Mouse (Mus musculus): ENCODE data around the gene Klhl33. TPM values are rescaled to one million over a fixed set of nuclear protein-coding genes. Genes with fewer than 3 reads are reported as not detected.

The Klhl33 gene
- polyA plus RNA-seq, 1 experiment from 2014 or later: 0.33 TPM

DNA sequence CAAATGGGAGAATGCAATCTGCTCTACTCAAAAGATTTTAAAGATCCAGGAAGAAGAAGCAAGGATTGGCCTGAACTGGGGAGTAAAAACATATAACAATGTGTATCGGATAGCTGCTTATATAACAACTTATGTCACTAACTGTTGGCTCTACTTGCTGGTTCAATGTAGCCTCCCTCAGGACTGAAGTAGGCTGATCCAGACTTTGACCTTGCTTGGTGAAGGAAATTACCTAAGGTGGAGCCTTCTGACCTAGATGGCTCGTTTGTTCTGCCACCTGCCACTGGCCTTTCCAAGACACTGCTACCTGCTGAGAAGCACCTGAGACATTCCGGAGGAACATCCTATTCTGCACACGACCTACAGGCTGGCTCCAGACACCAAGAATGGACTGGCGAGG lies 41.5 kb downstream of the Klhl33 start:
- 82% methylated on average over 5 of the region's 5 CpGs for WGBS
- Histone ChIP-seq H3K4me3 (ENCODE audit: low read depth, low read length) (no peak overlapping the region), H3K9ac (ENCODE audit: low read length) (no peak overlapping the region), H3K4me2 (replicated peaks; ENCODE audit: low read depth) (no peak overlapping the region), H3K36me3 (ENCODE audit: control insufficient read depth, insufficient read depth, low read length) (peaks cover 18% of the 10 kb centered on the region), H3K9me3 (ENCODE audit: control insufficient read depth, low read length) (no peaks in the 10 kb centered on the region), H3K27ac (replicated peaks) (no peak overlapping the region), H3K27me3 (ENCODE audit: control insufficient read depth, insufficient read depth, low read length) (no peaks in the 10 kb centered on the region), H3K4me1 (replicated peaks; ENCODE audit: control insufficient read depth, insufficient read depth) (no peaks in the 10 kb centered on the region)
- no peak for DNase-seq (ENCODE audit: low spot score)
- TF ChIP-seq CTCF (IDR thresholded peaks at IDR 0.05; ENCODE audit: low read depth) (no peak), EP300 (optimal IDR thresholded peaks at IDR 0.05) (no peak)
- no peak for ATAC-seq (ENCODE audit: low FRiP score, low TSS enrichment)

Other genes with a start within 250 kb of the Klhl33 start
- not detected in 2 replicates for gene Olfr747, start 204.3 kb downstream of the Klhl33 start, polyA plus RNA-seq (2015; fragmentation: Nextera tagmentation; extraction: Ambion mirVana)
- gene Olfr748, start 190.1 kb downstream of the Klhl33 start, polyA plus RNA-seq (2015; fragmentation: Nextera tagmentation; extraction: Ambion mirVana): not detected in 2 replicates
- not detected in 2 replicates for gene Olfr749, start 152.4 kb downstream of the Klhl33 start, polyA plus RNA-seq (2015; fragmentation: Nextera tagmentation; extraction: Ambion mirVana)
- gene Ttc5, start 112.0 kb downstream of the Klhl33 start, polyA plus RNA-seq (2015; fragmentation: Nextera tagmentation; extraction: Ambion mirVana): 35.1 and 37.0 TPM in 2 replicates
- not detected in 2 replicates for gene Ccnb1ip1, start 89.8 kb downstream of the Klhl33 start, polyA plus RNA-seq (2015; fragmentation: Nextera tagmentation; extraction: Ambion mirVana)
- gene Parp2, start 89.7 kb downstream of the Klhl33 start, polyA plus RNA-seq (2015; fragmentation: Nextera tagmentation; extraction: Ambion mirVana): 27.9 and 28.7 TPM in 2 replicates
- 6.2 and 7.8 TPM in 2 replicates for gene Tep1, start 26.9 kb downstream of the Klhl33 start, polyA plus RNA-seq (2015; fragmentation: Nextera tagmentation; extraction: Ambion mirVana)
- gene Osgep, start 27.4 kb upstream of the Klhl33 start, polyA plus RNA-seq (2015; fragmentation: Nextera tagmentation; extraction: Ambion mirVana): 69.4 and 71.7 TPM in 2 replicates
- 92.1 and 100.0 TPM in 2 replicates for gene Apex1, start 27.5 kb upstream of the Klhl33 start, polyA plus RNA-seq (2015; fragmentation: Nextera tagmentation; extraction: Ambion mirVana)
- gene Pip4p1, start 33.3 kb upstream of the Klhl33 start, polyA plus RNA-seq (2015; fragmentation: Nextera tagmentation; extraction: Ambion mirVana): 38.3 and 42.7 TPM in 2 replicates
- 44.7 and 48.6 TPM in 2 replicates for gene Pnp, start 33.6 kb upstream of the Klhl33 start, polyA plus RNA-seq (2015; fragmentation: Nextera tagmentation; extraction: Ambion mirVana)
- not detected in 2 replicates for gene Gm49342, start 47.0 kb upstream of the Klhl33 start, polyA plus RNA-seq (2015; fragmentation: Nextera tagmentation; extraction: Ambion mirVana)
- gene Pnp2, start 58.5 kb upstream of the Klhl33 start, polyA plus RNA-seq (2015; fragmentation: Nextera tagmentation; extraction: Ambion mirVana): 0.33 and 0.40 TPM in 2 replicates
- 0.11 and 0.23 TPM in 2 replicates for gene Rnase10, start 110.2 kb upstream of the Klhl33 start, polyA plus RNA-seq (2015; fragmentation: Nextera tagmentation; extraction: Ambion mirVana)
- not detected in 2 replicates for gene Rnase9, start 144.4 kb upstream of the Klhl33 start, polyA plus RNA-seq (2015; fragmentation: Nextera tagmentation; extraction: Ambion mirVana)
- gene Rnase11, start 152.7 kb upstream of the Klhl33 start, polyA plus RNA-seq (2015; fragmentation: Nextera tagmentation; extraction: Ambion mirVana): not detected in 2 replicates
- 0.52 and 0.57 TPM in 2 replicates for gene Rnase12, start 160.2 kb upstream of the Klhl33 start, polyA plus RNA-seq (2015; fragmentation: Nextera tagmentation; extraction: Ambion mirVana)
- not detected in 2 replicates for gene Olfr750, start 176.9 kb upstream of the Klhl33 start, polyA plus RNA-seq (2015; fragmentation: Nextera tagmentation; extraction: Ambion mirVana)
- gene Rnase4, start 193.6 kb upstream of the Klhl33 start, polyA plus RNA-seq (2015; fragmentation: Nextera tagmentation; extraction: Ambion mirVana): 152 and 157 TPM in 2 replicates
- 27.7 and 29.5 TPM in 2 replicates for gene Ang, start 193.6 kb upstream of the Klhl33 start, polyA plus RNA-seq (2015; fragmentation: Nextera tagmentation; extraction: Ambion mirVana)
- not detected in 2 replicates for gene Eddm3b, start 216.9 kb upstream of the Klhl33 start, polyA plus RNA-seq (2015; fragmentation: Nextera tagmentation; extraction: Ambion mirVana)
- gene Rnase6, start 226.4 kb upstream of the Klhl33 start, polyA plus RNA-seq (2015; fragmentation: Nextera tagmentation; extraction: Ambion mirVana): 1.2 and 1.3 TPM in 2 replicates
- gene Rnase1, start 249.3 kb upstream of the Klhl33 start, polyA plus RNA-seq (2015; fragmentation: Nextera tagmentation; extraction: Ambion mirVana): 21.1 and 24.2 TPM in 2 replicates

Data from stomach, postnatal 0 days (tissue).